ENCODE assay signal across 8 mouse cellular contexts in genomic region chr15:81049401-81050053, GRCm38 (mm10).
DNase-seq lines count a peak whose midpoint lies in the region; ATAC-seq and TF ChIP-seq lines count a peak whose summit lies in the region.

No protein-coding gene starts in this region.

- TF ChIP-seq CTCF in midbrain, postnatal 0 days (IDR thresholded peaks at IDR 0.05), result peak; percentile 74

- no peak overlapping the region for H3K4me3 ChIP-seq in midbrain, postnatal 0 days (ENCODE audit: low read depth, low read length)
- H3K4me3 ChIP-seq in midbrain, embryonic 11.5 days (ENCODE audit: low read depth, low read length), result no peak overlapping the region
- H3K4me3 ChIP-seq in forebrain, embryonic 15.5 days, result no peak overlapping the region

- no peak overlapping the region for H3K27ac ChIP-seq in midbrain, postnatal 0 days (ENCODE audit: low read depth, low read length)
- H3K27ac ChIP-seq in midbrain, embryonic 11.5 days (ENCODE audit: low read depth, low read length), result no peak overlapping the region
- no peak overlapping the region for H3K27ac ChIP-seq in forebrain, embryonic 15.5 days (replicated peaks)

- no peaks in the 10 kb centered on the region for H3K36me3 ChIP-seq in midbrain, postnatal 0 days (ENCODE audit: insufficient read depth, low read length)
- H3K36me3 ChIP-seq in midbrain, embryonic 11.5 days (ENCODE audit: control insufficient read depth, insufficient read depth, low read length), result no peaks in the 10 kb centered on the region
- 0 out of 2 replicates have a peak, but pooled peaks cover 1% of the 10 kb centered on the region for H3K36me3 ChIP-seq in forebrain, embryonic 15.5 days

- no peak overlapping the region for H3K4me2 ChIP-seq in midbrain, postnatal 0 days (ENCODE audit: low read depth, low read length, poor library complexity, severe bottlenecking)
- no peak overlapping the region for H3K4me2 ChIP-seq in midbrain, embryonic 11.5 days
- no peak overlapping the region for H3K4me2 ChIP-seq in forebrain, embryonic 15.5 days (replicated peaks)

- 82% methylated on average over 6 of the region's 6 CpGs for WGBS in midbrain, postnatal 0 days
- 76% methylated on average over 6 of the region's 6 CpGs for WGBS in midbrain, embryonic 11.5 days
- WGBS in forebrain, embryonic 15.5 days, result 79% methylated on average over 6 of the region's 6 CpGs

- H3K4me1 ChIP-seq in midbrain, postnatal 0 days (ENCODE audit: insufficient read depth, low read length), result no peaks in the 10 kb centered on the region
- no peaks in the 10 kb centered on the region for H3K4me1 ChIP-seq in midbrain, embryonic 11.5 days (ENCODE audit: control insufficient read depth, insufficient read depth, low read length)
- H3K4me1 ChIP-seq in forebrain, embryonic 15.5 days, result 0 out of 2 replicates have a peak, but pooled peaks cover 3% of the 10 kb centered on the region

- H3K9ac ChIP-seq in midbrain, postnatal 0 days (replicated peaks; ENCODE audit: low read length, poor library complexity, severe bottlenecking), result no peak overlapping the region
- H3K9ac ChIP-seq in midbrain, embryonic 11.5 days (ENCODE audit: low read length), result no peak overlapping the region
- no peak overlapping the region for H3K9ac ChIP-seq in forebrain, embryonic 15.5 days (replicated peaks)

- no peak for ATAC-seq in midbrain, postnatal 0 days (ENCODE audit: low FRiP score)
- no peak for ATAC-seq in midbrain, embryonic 11.5 days (ENCODE audit: low FRiP score)
- ATAC-seq in forebrain, embryonic 15.5 days (replicated peaks), result no peak

- DNase-seq in embryo, embryonic 10 days (ENCODE audit: low spot score), result peak; percentile 55
- DNase-seq in embryo, embryonic 9.5 days (ENCODE audit: extremely low spot score), result no peak
- peak; percentile 49 for DNase-seq in midbrain, postnatal 0 days (ENCODE audit: low spot score)
- DNase-seq in midbrain, embryonic 11.5 days (ENCODE audit: low spot score, missing footprints), result no peak
- DNase-seq in kidney, postnatal 10 days, result peak; percentile 59
- DNase-seq in thymus, postnatal 36 days, result peak; percentile 38 to 49
- DNase-seq in urinary bladder, postnatal 10 days (ENCODE audit: low spot score), result no peak

- no peaks in the 10 kb centered on the region for H3K9me3 ChIP-seq in midbrain, postnatal 0 days (ENCODE audit: low read length)
- no peaks in the 10 kb centered on the region for H3K9me3 ChIP-seq in midbrain, embryonic 11.5 days (ENCODE audit: control insufficient read depth, low read length)
- H3K9me3 ChIP-seq in forebrain, embryonic 15.5 days, result no peaks in the 10 kb centered on the region

- H3K27me3 ChIP-seq in midbrain, postnatal 0 days (ENCODE audit: insufficient read depth, low read length), result no peaks in the 10 kb centered on the region
- no peaks in the 10 kb centered on the region for H3K27me3 ChIP-seq in midbrain, embryonic 11.5 days (ENCODE audit: control insufficient read depth, insufficient read depth, low read length)
- no peaks in the 10 kb centered on the region for H3K27me3 ChIP-seq in forebrain, embryonic 15.5 days

Comparison
In these comparisons a context has a peak if more than half of its experiments do, and no peak if none do; other contexts are left out.
1. DNase-seq: peak in embryo, embryonic 10 days (single experiment), midbrain, postnatal 0 days (single experiment), kidney, postnatal 10 days (single experiment) and thymus, postnatal 36 days (2 of 2); none in embryo, embryonic 9.5 days (single experiment), midbrain, embryonic 11.5 days (single experiment) and urinary bladder, postnatal 10 days (single experiment).